Mouse (Mus musculus) midbrain, embryonic 10.5 days (tissue): Measurements from ENCODE around the gene Mansc4. TPM values are rescaled to one million over a fixed set of nuclear protein-coding genes. Genes with fewer than 3 reads are reported as not detected.

ENCODE experiments used
- DNase-seq: peaks from one replicate; pipeline ENCODE4 v3.0.0-alpha.2; 2017; ENCODE audit warnings: low spot score
- H3K27ac ChIP-seq: fragments of 300-500 bp; sonication (generic); replicated peaks from 2 replicates; pipeline ENCODE4 v1.5.1; 2016; ENCODE audit warnings: mild to moderate bottlenecking
- H3K27me3 ChIP-seq: fragments of 300-500 bp; sonication (generic); 2 replicates; pipeline ENCODE4 v1.6.1; 2016; ENCODE audit warnings: low read depth, mild to moderate bottlenecking; ENCODE audit not compliant: poor library complexity, severe bottlenecking
- H3K36me3 ChIP-seq: fragments of 300-500 bp; sonication (generic); 2 replicates; pipeline ENCODE4 v1.6.1; 2016; ENCODE audit warnings: mild to moderate bottlenecking, moderate library complexity
- H3K4me1 ChIP-seq: fragments of 300-500 bp; sonication (generic); 2 replicates; pipeline ENCODE4 v1.6.1; 2016
- H3K4me3 ChIP-seq: fragments of 300-500 bp; sonication (generic); 2 replicates; pipeline ENCODE4 v1.5.1; 2016; ENCODE audit warnings: mild to moderate bottlenecking, moderate library complexity
- H3K9me3 ChIP-seq: fragments of 300-500 bp; sonication (generic); replicated peaks from 2 replicates; pipeline ENCODE4 v1.6.1; 2016; ENCODE audit warnings: mild to moderate bottlenecking
- WGBS: fragments of 180-500 bp; shearing (Covaris S2); methylation state at CpG from one replicate; pipeline ENCODE4 v1.1.7; 2016; 5-methylcytosine and 5-hydroxymethylcytosine counted together
- polyA plus RNA-seq: library from polyadenylated mRNA; unstranded; fragments of >200 nt; fragmentation: Nextera tagmentation; extraction: Ambion mirVana; gene quantifications from 2 replicates; pipeline ENCODE4 v1.2.1, GENCODE M21; 2016

Gene Mansc4
- polyA plus RNA-seq, 1 experiment from 2014 or later, result 0.44 TPM

DNA sequence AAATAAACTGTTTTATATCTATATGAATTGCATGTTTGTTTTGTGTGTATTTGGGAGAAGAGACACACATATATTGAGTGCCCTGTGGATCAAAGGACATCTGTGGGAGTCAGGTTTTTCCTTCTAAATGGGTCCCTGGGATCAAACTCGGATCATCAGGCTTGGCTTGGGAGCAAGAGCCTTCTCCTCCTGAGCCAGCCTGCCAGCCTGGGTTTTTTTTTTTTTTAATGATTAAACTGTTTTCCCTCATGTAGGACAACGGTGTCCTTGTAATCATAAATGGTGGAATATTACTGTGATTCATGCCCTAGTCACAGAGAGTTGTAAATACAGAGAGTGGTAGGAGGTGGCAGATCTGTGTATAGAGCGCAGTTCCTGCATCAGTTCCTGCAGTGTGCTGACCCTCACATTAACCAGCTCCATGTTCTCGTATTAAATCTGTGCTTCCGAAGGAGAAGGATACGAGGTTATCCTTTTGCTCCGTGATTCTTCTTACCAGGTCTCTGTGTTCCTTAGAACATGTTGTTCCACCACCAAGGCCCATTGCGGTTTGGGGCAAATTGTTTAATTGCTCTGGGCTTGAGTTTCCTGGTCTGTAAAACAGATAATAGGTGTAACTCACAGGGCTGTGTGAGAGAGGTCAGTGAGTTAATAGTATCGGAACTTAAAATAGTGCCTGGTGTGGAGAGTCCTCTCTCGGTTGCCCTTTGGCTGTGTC, 22.4 kb downstream of the Mansc4 start:
- Histone ChIP-seq H3K4me3 (no peak overlapping the region), H3K9me3 (no peaks in the 10 kb centered on the region), H3K27me3 (no peaks in the 10 kb centered on the region), H3K27ac (no peak overlapping the region), H3K36me3 (peaks cover 76% of the 10 kb centered on the region), H3K4me1 (peaks cover 10% of the 10 kb centered on the region; the same call in 1 of the 2 replicates)
- DNase-seq, result no peak
- 93% methylated on average over 10 of the region's 10 CpGs for WGBS

DNA sequence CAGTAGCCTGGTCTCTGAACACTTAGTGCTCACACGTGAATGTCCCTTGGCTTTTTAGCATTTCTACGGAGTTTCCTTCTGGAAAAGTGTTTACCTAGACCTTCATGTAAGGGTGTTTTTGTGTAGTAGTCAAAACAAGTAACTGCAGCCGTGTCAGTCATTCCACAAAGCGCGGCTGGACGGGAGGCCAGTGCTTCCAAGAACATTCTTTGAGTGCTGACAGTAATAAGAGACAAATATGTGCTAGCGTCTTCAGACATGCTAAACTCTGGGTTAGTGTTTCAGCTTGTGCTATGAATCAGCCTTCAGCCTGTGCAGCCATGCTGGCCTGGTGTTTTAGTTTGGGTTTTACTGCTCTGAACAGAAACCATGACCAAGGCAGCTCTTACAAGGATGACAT, 24.1 kb downstream of the Mansc4 start:
- no peak for DNase-seq
- Histone ChIP-seq H3K27me3 (no peaks in the 10 kb centered on the region), H3K36me3 (peaks cover 86% of the 10 kb centered on the region), H3K27ac (no peak overlapping the region), H3K4me3 (no peak overlapping the region), H3K4me1 (no peaks in the 10 kb centered on the region), H3K9me3 (no peaks in the 10 kb centered on the region)
- 93% methylated on average over 7 of the region's 7 CpGs for whole genome bisulfite sequencing

DNA sequence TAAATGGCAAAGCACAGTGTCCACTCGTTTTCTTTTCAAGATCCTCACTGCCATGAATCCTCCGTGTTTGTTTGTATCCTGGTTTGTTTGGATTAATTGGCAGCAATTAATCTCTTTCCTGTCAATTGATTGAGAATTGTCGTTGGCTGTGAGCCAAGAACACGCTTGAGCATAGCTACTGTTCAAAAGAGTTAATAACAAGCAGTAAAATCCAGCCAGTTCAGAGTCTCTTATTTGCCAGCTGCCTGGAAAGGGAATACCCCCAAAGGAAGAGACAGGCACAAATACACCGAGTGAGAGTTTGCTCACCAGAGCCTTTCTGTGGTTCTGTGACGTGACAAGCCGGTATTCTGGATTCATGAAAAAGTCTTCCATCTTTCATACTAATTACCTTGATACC, 24.8 kb downstream of the Mansc4 start:
- Histone ChIP-seq H3K4me3 (no peak overlapping the region), H3K36me3 (peaks cover 86% of the 10 kb centered on the region), H3K27ac (no peak overlapping the region), H3K4me1 (no peaks in the 10 kb centered on the region), H3K27me3 (no peaks in the 10 kb centered on the region), H3K9me3 (no peaks in the 10 kb centered on the region)
- WGBS, result 94% methylated on average over 7 of the region's 7 CpGs
- DNase-seq, result no peak

DNA sequence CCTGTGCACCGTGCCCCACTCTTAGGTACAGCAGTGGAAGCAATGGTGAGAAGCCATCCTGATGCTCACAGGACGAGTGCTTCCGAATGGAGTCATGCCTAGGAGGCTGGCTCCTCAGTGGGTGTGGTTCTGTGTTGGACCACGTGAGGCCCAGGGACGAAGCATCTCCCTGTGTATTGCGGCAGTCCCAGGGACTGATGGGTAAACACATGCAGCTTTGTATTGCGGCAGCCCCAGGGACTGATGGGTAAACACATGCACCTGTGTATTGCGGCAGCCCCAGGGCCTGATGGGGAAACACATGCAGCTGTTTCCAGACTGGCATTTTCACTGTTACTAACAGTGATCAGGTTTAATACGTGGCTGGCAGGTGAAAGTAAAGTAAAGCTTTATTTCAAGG, 25.2 kb downstream of the Mansc4 start:
- no peak for DNase-seq
- Histone ChIP-seq H3K27ac (no peak overlapping the region), H3K36me3 (peaks cover 86% of the 10 kb centered on the region), H3K4me1 (no peaks in the 10 kb centered on the region), H3K9me3 (no peaks in the 10 kb centered on the region), H3K27me3 (no peaks in the 10 kb centered on the region), H3K4me3 (no peak overlapping the region)
- WGBS, result 93% methylated on average over 9 of the region's 9 CpGs

DNA sequence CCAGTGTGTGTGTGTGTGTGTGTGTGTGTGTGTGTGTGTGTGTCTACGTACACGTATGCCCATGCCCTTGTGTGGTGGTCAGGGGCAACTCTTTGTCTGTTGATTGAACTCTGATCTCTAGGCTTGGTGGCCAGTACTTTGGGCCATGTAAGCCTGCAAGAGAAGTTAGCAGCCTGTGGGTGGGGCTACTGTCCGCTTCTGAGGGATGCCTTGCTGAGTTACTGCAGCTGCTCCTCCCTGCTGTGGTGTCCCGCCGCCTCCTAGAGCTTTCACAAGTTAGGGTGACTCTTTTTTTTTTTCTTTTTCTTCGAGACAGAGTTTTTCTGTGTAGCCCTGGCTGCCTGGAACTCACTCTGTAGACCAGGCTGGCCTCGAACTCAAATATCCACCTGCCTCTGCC, 27.5 kb downstream of the Mansc4 start:
- no peak overlapping the region for H3K4me3 ChIP-seq
- H3K36me3 ChIP-seq, result peaks cover 92% of the 10 kb centered on the region
- 69% methylated on average over 7 of the region's 7 CpGs for WGBS
- no peak overlapping the region for H3K27ac ChIP-seq
- H3K4me1 ChIP-seq, result no peaks in the 10 kb centered on the region
- no peak for DNase-seq
- no peaks in the 10 kb centered on the region for H3K27me3 ChIP-seq
- no peaks in the 10 kb centered on the region for H3K9me3 ChIP-seq

DNA sequence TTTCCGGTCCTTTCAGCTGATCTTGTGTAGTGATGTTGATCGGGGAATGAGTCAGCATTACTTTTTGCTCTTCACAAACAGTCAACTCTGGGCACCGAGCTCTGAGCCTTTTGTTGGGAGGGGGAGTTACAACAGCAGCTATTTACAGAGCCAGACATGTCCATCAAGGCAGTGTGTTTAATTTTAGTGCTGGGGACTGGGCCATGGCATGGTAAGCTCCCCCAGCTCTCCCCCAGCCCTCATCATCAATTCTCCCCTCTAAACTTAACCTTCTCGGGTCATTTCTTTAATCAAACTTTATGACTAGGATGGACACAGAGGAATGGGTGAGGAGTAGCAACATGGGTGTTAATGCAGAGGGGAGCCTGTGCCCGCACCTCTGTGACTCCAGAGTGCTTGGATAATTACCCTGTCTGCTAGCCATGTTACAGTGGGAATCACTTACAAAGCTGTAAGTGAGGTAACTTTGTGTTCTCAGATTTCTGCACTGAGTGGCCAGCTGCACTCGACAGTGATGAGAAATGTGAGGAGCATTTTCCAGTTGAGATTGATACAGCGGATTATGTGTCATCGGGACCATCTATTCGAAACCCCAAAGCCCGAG, 31.4 kb downstream of the Mansc4 start:
- no peak overlapping the region for H3K4me3 ChIP-seq
- WGBS, result 88% methylated on average over 10 of the region's 10 CpGs
- H3K36me3 ChIP-seq, result peaks cover 95% of the 10 kb centered on the region
- no peak for DNase-seq
- H3K4me1 ChIP-seq, result no peaks in the 10 kb centered on the region
- no peaks in the 10 kb centered on the region for H3K9me3 ChIP-seq
- no peaks in the 10 kb centered on the region for H3K27me3 ChIP-seq
- H3K27ac ChIP-seq, result no peak overlapping the region

DNA sequence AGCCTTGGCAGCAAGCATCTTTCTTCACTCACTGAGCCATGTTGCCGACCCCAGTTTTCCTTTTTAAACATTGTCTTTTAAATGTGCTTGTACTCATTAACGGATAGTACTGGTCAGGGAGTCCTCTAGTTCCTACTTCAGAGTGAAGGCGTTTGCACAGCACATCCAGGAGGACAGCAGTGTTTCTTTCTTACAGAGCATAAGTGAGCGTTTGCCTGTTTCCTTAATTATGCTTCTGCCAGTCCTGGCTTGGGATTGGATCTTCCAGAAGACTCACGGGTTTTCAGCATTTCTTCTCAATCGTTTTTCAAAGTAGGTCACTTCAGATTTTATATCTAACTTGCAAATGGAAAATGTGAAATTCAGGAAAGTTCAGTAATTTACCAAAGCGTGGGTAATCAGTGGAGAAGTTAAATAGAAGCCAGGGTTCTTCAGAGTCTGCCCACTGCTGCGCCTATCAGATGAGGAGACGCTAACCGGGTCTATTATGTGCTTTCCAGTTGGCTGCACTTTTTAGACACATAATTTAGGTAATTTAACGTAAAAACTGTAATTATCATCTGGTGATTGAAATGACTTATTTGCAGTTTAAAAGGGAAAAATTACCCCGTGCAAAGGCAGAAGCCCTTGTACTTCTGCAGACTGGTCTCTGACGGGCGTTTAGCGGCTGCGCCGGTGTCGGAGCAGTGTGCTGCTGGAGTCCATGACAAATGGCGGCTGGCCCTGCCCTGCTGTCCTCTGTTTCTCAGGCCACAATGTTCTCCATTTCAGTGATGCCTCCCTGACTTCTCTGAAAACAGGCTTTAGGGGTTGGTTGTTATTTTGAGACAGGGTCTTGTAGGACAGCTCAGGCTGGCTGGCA, 32.8 kb downstream of the Mansc4 start:
- no peak for DNase-seq
- no peaks in the 10 kb centered on the region for H3K27me3 ChIP-seq
- no peaks in the 10 kb centered on the region for H3K4me1 ChIP-seq
- H3K4me3 ChIP-seq, result no peak overlapping the region
- H3K27ac ChIP-seq, result no peak overlapping the region
- H3K9me3 ChIP-seq, result no peaks in the 10 kb centered on the region
- H3K36me3 ChIP-seq, result peaks cover 95% of the 10 kb centered on the region
- 93% methylated on average over 19 of the region's 19 CpGs for WGBS

DNA sequence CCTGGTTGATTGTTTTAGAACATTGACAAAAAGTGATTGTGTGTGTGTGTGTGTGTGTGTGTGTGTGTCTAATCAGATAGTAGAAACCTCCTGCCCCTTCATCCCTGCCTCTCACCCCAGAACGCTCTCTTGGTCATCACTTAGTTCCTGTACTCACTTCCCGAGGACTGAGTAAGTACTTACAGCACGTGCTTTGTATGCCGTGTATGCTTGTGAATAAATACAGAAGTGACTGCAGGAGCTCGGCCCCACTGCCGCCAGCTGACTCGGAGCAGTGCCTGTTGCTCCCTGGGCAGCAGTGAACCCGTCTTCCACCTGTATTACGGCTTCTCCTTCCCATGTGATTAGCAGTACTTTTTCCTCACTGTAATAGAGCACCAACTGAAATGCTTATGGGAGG, 34.4 kb downstream of the Mansc4 start:
- Histone ChIP-seq H3K27me3 (no peaks in the 10 kb centered on the region), H3K36me3 (peaks cover 100% of the 10 kb centered on the region), H3K9me3 (no peaks in the 10 kb centered on the region), H3K4me1 (no peaks in the 10 kb centered on the region), H3K27ac (no peak overlapping the region), H3K4me3 (no peak overlapping the region)
- DNase-seq, result no peak
- WGBS, result 92% methylated on average over 9 of the region's 9 CpGs

DNA sequence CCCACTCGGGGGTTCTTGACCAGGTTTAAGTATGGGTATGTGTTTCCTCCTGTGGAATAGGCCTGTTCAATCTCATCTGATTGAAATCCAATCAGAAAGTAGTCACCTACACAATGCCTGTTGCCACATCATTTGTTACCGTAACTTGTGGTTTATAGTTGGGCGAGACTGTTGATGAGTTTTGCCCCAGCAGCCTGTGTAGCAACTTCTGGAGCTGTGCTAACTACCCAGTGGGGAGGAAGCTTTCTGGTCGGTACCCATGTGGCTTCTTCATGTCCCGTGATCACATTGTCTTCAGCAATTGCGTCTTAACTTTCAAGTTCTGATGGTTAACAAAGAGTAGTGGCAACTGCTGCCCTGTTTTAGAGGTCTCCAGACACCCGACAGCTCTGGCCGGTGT, 35.2 kb downstream of the Mansc4 start:
- no peak for DNase-seq
- H3K4me1 ChIP-seq, result no peaks in the 10 kb centered on the region
- no peak overlapping the region for H3K27ac ChIP-seq
- H3K9me3 ChIP-seq, result no peaks in the 10 kb centered on the region
- 95% methylated on average over 8 of the region's 8 CpGs for WGBS
- peaks cover 100% of the 10 kb centered on the region for H3K36me3 ChIP-seq
- H3K4me3 ChIP-seq, result no peak overlapping the region
- H3K27me3 ChIP-seq, result no peaks in the 10 kb centered on the region

DNA sequence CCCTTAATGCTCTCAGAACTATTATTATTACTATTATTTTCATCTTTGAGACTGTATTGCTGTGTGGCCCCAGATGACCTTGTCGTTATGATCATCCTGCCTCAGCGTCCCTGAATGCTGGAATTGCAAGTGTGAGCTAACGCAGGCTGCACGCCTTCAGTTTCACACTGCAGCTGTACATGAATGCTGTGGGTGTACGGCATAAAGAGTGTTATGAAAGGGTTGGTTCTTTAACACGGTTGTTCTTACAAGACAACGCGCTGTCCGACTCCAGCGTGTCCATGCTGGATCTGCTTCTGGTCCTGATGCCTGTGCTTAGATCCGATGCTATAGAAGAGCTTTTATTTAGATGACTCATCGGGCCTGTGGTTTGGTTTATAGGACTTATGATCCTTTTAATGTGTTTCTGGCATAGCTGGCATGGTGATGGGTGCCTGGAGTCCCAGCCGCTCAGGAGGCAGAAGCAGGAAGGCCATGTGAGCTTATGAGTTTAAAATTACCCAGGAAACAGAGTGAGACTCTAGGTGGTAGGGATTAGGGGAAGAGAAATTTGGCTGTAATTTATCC, 37.5 kb downstream of the Mansc4 start:
- WGBS, result 96% methylated on average over 13 of the region's 13 CpGs
- Histone ChIP-seq H3K4me3 (no peak overlapping the region), H3K4me1 (peaks cover 4% of the 10 kb centered on the region), H3K27ac (no peak overlapping the region), H3K36me3 (peaks cover 84% of the 10 kb centered on the region), H3K27me3 (no peaks in the 10 kb centered on the region), H3K9me3 (no peaks in the 10 kb centered on the region)
- no peak for DNase-seq

DNA sequence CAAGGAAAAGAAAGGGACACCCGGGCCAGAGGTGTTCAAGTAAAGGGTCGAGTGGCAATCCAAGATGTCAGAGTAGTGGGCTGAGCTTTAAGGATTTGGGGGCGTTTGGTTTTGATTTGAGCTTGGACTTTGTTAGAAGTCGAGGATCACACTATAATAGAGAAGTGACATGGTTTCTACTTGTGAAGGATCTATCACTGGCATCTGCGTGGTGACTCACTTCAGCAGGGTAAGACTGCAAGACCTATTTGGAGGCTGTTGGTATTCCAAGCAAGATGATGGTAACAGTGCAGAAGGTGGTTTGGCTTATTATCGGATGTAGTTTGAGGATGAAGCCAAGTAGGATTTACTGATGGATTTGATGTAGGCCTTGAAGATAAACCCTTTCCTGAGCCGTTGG, 43.2 kb downstream of the Mansc4 start:
- H3K4me1 ChIP-seq, result peaks cover 21% of the 10 kb centered on the region
- H3K27ac ChIP-seq, result 0 out of 2 replicates have a peak overlapping the region, but pooled peaks have one; percentile 98
- peaks cover 27% of the 10 kb centered on the region for H3K36me3 ChIP-seq
- H3K9me3 ChIP-seq, result no peaks in the 10 kb centered on the region
- H3K27me3 ChIP-seq, result no peaks in the 10 kb centered on the region
- WGBS, result 64% methylated on average over 7 of the region's 7 CpGs
- DNase-seq, result no peak
- peak overlapping the region; percentile 95 for H3K4me3 ChIP-seq

DNA sequence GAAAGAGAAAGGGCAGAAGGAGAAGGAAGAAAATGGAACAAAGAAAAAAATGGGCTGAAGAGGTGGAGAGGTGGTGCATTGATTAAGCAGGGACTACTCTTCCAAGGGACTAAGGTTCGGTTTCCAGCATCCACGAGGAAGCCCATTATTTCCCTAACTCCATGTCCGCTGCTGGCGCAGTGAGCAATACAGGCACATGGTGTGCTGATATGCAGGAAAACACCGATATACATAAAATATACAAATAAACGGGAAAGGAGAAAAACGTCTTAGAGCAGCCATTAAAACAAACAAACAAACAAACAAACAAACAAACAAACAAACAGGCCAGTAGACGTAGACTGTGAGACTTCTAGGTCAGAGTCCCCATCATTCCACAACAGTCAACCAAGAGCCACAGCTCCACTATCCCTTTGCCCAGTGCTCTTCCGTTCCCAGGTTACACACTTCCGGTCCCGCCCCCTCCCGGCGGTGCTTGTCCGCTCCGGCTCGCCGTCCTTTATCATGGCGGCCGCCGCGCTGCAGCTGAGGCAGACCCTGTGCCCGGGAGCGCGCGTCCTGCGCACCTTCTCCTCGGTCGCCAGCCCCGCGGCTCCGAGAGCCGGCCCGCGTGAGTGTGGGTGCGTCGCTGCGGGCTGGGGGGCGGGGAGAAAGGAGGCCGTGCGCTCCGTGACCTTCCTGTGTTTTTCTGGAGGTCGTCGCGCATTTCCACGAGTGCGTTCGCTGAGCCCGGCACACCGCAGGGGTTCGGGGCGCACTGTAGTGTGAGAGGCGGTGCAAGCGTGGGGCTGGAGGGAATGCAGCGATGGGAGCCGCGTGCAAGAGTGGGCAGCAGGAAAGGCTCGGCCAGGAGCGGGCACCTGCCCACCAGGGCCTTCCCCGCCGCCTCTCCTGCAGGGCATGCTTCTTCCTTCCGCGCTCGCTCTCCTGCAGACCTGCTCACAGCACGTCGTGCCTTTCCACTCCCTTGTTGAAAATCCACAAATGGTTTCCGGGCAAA, 44.2 kb downstream of the Mansc4 start, which contains the start of gene Mrps35:
Mrps35 (plus strand) TSS at position 474 of the 1,000 bp plus-strand sequence.
- peaks cover 21% of the 10 kb centered on the region for H3K4me1 ChIP-seq
- no peaks in the 10 kb centered on the region for H3K9me3 ChIP-seq
- 3% methylated on average over 66 of the region's 66 CpGs for WGBS

More for the DNA sequence above, 44.2 kb downstream of the Mansc4 start, which contains the start of gene Mrps35:
- peak; percentile 91 for DNase-seq
- Histone ChIP-seq H3K4me3 (peak within 1 kb of the TSS; percentile 95), H3K36me3 (peaks cover 17% of the 10 kb centered on the region), H3K27me3 (no peaks in the 10 kb centered on the region), H3K27ac (peak within 1 kb of the TSS; percentile 98)
